In genomic region chr12:73045724-73046606, GRCm38 (mm10) we compare ENCODE assay signal across 8 mouse cellular contexts. TPM values are rescaled to one million over a fixed set of nuclear protein-coding genes. Genes with fewer than 3 reads are reported as not detected.
DNase-seq lines count a peak whose midpoint lies in the region; ATAC-seq and TF ChIP-seq lines count a peak whose summit lies in the region.

No protein-coding gene starts in this region.

- H3K4me3 ChIP-seq in heart, adult 2 months: peak overlapping the region; percentile 64
- H3K4me3 ChIP-seq in forebrain, embryonic 13.5 days: peak overlapping the region; percentile 36
- H3K4me3 ChIP-seq in hindbrain, embryonic 16.5 days (ENCODE audit: low read length): peak overlapping the region; percentile 38
- peak overlapping the region; percentile 24 for H3K4me3 ChIP-seq in midbrain, embryonic 14.5 days (replicated peaks; ENCODE audit: low read depth, low read length)

- TF ChIP-seq POLR2A in heart, adult 2 months (IDR thresholded peaks at IDR 0.05; ENCODE audit: insufficient read depth, low read depth, low read length): no peak

- peaks cover 42% of the 10 kb centered on the region for H3K27me3 ChIP-seq in heart, adult 2 months (ENCODE audit: control insufficient read depth, insufficient read depth, low read length)
- H3K27me3 ChIP-seq in forebrain, embryonic 13.5 days: peaks cover 96% of the 10 kb centered on the region
- H3K27me3 ChIP-seq in hindbrain, embryonic 16.5 days (replicated peaks; ENCODE audit: control insufficient read depth, insufficient read depth, low read length): peaks cover 80% of the 10 kb centered on the region
- H3K27me3 ChIP-seq in midbrain, embryonic 14.5 days (ENCODE audit: control insufficient read depth, insufficient read depth, low read length): peaks cover 95% of the 10 kb centered on the region

- H3K4me1 ChIP-seq in heart, adult 2 months (ENCODE audit: control insufficient read depth, insufficient read depth, low read length): peaks cover 4% of the 10 kb centered on the region
- peaks cover 26% of the 10 kb centered on the region for H3K4me1 ChIP-seq in forebrain, embryonic 13.5 days
- peaks cover 9% of the 10 kb centered on the region for H3K4me1 ChIP-seq in hindbrain, embryonic 16.5 days (ENCODE audit: control insufficient read depth, insufficient read depth, low read depth, low read length)
- H3K4me1 ChIP-seq in midbrain, embryonic 14.5 days (ENCODE audit: control insufficient read depth, insufficient read depth, low read length): peaks cover 3% of the 10 kb centered on the region; the same call in 1 of the 2 replicates

- intact Hi-C loops in heart, adult 2 months (cut with DNase I): loop anchor here (5.0 kb wide), 3 partner anchors 66 to 361 kb away; partner anchors contain the start of genes Six4, Slc38a6 and Trmt5
- intact Hi-C loops in heart, postnatal 25 days (cut with DNase I): loop anchor here (5.0 kb wide), 3 partner anchors 66 to 276 kb away; partner anchors contain the start of gene Six4

- H3K9me3 ChIP-seq in forebrain, embryonic 13.5 days (replicated peaks): no peaks in the 10 kb centered on the region
- no peaks in the 10 kb centered on the region for H3K9me3 ChIP-seq in hindbrain, embryonic 16.5 days (ENCODE audit: control insufficient read depth, low read length)
- no peaks in the 10 kb centered on the region for H3K9me3 ChIP-seq in midbrain, embryonic 14.5 days (ENCODE audit: control insufficient read depth, low read length)

- TF ChIP-seq EP300 in heart, adult 2 months (IDR thresholded peaks at IDR 0.05; ENCODE audit: insufficient read depth, low read depth, low read length): no peak

- no peaks in the 10 kb centered on the region for H3K36me3 ChIP-seq in heart, adult 2 months (ENCODE audit: control insufficient read depth, insufficient read depth, low read length)
- H3K36me3 ChIP-seq in forebrain, embryonic 13.5 days (ENCODE audit: poor library complexity, severe bottlenecking): no peaks in the 10 kb centered on the region
- H3K36me3 ChIP-seq in hindbrain, embryonic 16.5 days (ENCODE audit: control insufficient read depth, insufficient read depth, low read length): no peaks in the 10 kb centered on the region
- no peaks in the 10 kb centered on the region for H3K36me3 ChIP-seq in midbrain, embryonic 14.5 days (ENCODE audit: control insufficient read depth, insufficient read depth, low read length)

- H3K9ac ChIP-seq in heart, adult 2 months (ENCODE audit: low read depth, low read length): peak overlapping the region; percentile 50
- no peak overlapping the region for H3K9ac ChIP-seq in forebrain, embryonic 13.5 days
- no peak overlapping the region for H3K9ac ChIP-seq in hindbrain, embryonic 16.5 days (ENCODE audit: low read depth, low read length)
- no peak overlapping the region for H3K9ac ChIP-seq in midbrain, embryonic 14.5 days (replicated peaks; ENCODE audit: low read length)

- no peaks in the 10 kb centered on the region for H3K79me2 ChIP-seq in heart, adult 2 months (replicated peaks; ENCODE audit: control insufficient read depth, insufficient read depth, low read length)

- peak; percentile 38 to 63 for DNase-seq in heart, adult 2 months
- no peak for DNase-seq in heart, postnatal 25 days (ENCODE audit: low spot score)
- peak; percentile 13 for DNase-seq in midbrain, embryonic 14.5 days
- DNase-seq in left cerebral cortex, adult 18-20 months (ENCODE audit: low spot score in 2 of 2): no peak
- DNase-seq in ovary, adult 18-20 months (ENCODE audit: low spot score): no peak

- peak overlapping the region; percentile 58 for H3K4me2 ChIP-seq in forebrain, embryonic 13.5 days
- peak overlapping the region; percentile 53 for H3K4me2 ChIP-seq in hindbrain, embryonic 16.5 days (ENCODE audit: low read length)
- H3K4me2 ChIP-seq in midbrain, embryonic 14.5 days (ENCODE audit: low read length): peak overlapping the region; percentile 43

- TF ChIP-seq CTCF in heart, adult 2 months (IDR thresholded peaks at IDR 0.05): no peak; the same call in 1 of the 2 replicates

- WGBS in heart, adult 2 months: 2% methylated on average over 84 of the region's 85 CpGs
- under 1% methylated on average over 84 of the region's 85 CpGs for WGBS in forebrain, embryonic 13.5 days
- WGBS in hindbrain, embryonic 16.5 days: under 1% methylated on average over 83 of the region's 85 CpGs
- under 1% methylated on average over 84 of the region's 85 CpGs for WGBS in midbrain, embryonic 14.5 days

- no peak overlapping the region for H3K27ac ChIP-seq in heart, adult 2 months
- H3K27ac ChIP-seq in forebrain, embryonic 13.5 days: no peak overlapping the region
- no peak overlapping the region for H3K27ac ChIP-seq in hindbrain, embryonic 16.5 days (ENCODE audit: low read depth, low read length)
- H3K27ac ChIP-seq in midbrain, embryonic 14.5 days (replicated peaks; ENCODE audit: low read depth, low read length): no peak overlapping the region

- peak; percentile 13 for ATAC-seq in CD4-positive, CD25-positive, alpha-beta regulatory T cell, adult 4 months
- ATAC-seq in forebrain, embryonic 13.5 days: no peak; the same call in 1 of the 2 replicates
- ATAC-seq in hindbrain, embryonic 16.5 days: 0 out of 2 replicates have a peak, but pooled peaks have one; percentile 25
- 0 out of 2 replicates have a peak, but pooled peaks have one; percentile 4 for ATAC-seq in midbrain, embryonic 14.5 days (ENCODE audit: low FRiP score, low TSS enrichment)

RNA-seq across cellular contexts. Expression of gene Six1, which starts 7.7 kb away (rescaled TPM):
- 1 to 10 TPM; 1.2 to 1.4 TPM for total RNA-seq in heart, adult 2 months (2021)
- polyA plus RNA-seq in heart, adult 2 months (2012; rRNA removed): 0.90 and 0.94 TPM in 2 replicates
- total RNA-seq in heart, postnatal 25 days (2021): 1 to 10 TPM in 1 of 2 experiments, under 1 TPM in 1; 0.81 to 1.0 TPM
- polyA plus RNA-seq in CD4-positive, CD25-positive, alpha-beta regulatory T cell, adult 4 months (2017; shearing (Covaris generic)): not detected
- polyA plus RNA-seq in forebrain, embryonic 13.5 days (2015; fragmentation: Nextera tagmentation; extraction: Ambion mirVana): 0.22 and 0.42 TPM in 2 replicates
- polyA plus RNA-seq in hindbrain, embryonic 16.5 days (2015; fragmentation: Nextera tagmentation; extraction: Ambion mirVana): 0.58 and 1.5 TPM in 2 replicates
- 0.41 TPM in 1 of 2 replicates, not detected in the other for polyA plus RNA-seq in midbrain, embryonic 14.5 days (2014; fragmentation: Nextera tagmentation; extraction: Ambion mirVana)
- under 1 TPM; 0.40 to 0.42 TPM for total RNA-seq in left cerebral cortex, adult 18-20 months (2021)

Comparison
In these comparisons a context has a peak if more than half of its experiments do, and no peak if none do; other contexts are left out.
1. DNase-seq: peak in heart, adult 2 months (2 of 2) and midbrain, embryonic 14.5 days (single experiment); none in heart, postnatal 25 days (single experiment), left cerebral cortex, adult 18-20 months (0 of 2) and ovary, adult 18-20 months (single experiment).
2. Peak in every context shown above with its lines, with median percentiles within 50 percentile points of each other: H3K4me3 ChIP-seq and H3K4me2 ChIP-seq.